Mouse (Mus musculus): ENCODE measurements at regions not wholly inside any gene's neighbourhood (a gene's known extent, or its start where the extent isn't known, plus 50 kb on each side); places are given as distances from the start of the nearest gene placed in this dataset.

- 90% methylated on average over 4 of the region's 4 CpGs for WGBS
Observed at GRCm38 (mm10) chr16:8351424-8351823, 73.5 kb downstream of the Tmem114 start.

GRCm38 (mm10) chr16:8349148-8349547 is 75.8 kb downstream of the Tmem114 start:
- no peak overlapping the region for H3K4me3 ChIP-seq (ENCODE audit: control insufficient read depth, insufficient read depth, low read length)
- DNase-seq = no peak
- no peak for TF ChIP-seq CTCF (IDR thresholded peaks at IDR 0.05; ENCODE audit: borderline replicate concordance, control insufficient read depth, extremely low read depth, insufficient read depth, low read length, poor library complexity)
- H3K36me3 ChIP-seq (ENCODE audit: control insufficient read depth, insufficient read depth, low read length) = no peaks in the 10 kb centered on the region
- 88% methylated on average over 3 of the region's 3 CpGs for WGBS
- H3K4me1 ChIP-seq (replicated peaks; ENCODE audit: control insufficient read depth, insufficient read depth, low read length) = no peaks in the 10 kb centered on the region
- no peak overlapping the region for H3K27ac ChIP-seq (ENCODE audit: control insufficient read depth, insufficient read depth, low read length)
- no peaks in the 10 kb centered on the region for H3K27me3 ChIP-seq (ENCODE audit: control insufficient read depth, insufficient read depth, low read length)

More at GRCm38 (mm10) chr16:8351424-8351823, 73.5 kb downstream of the Tmem114 start:
- no peak overlapping the region for H3K27ac ChIP-seq (ENCODE audit: control insufficient read depth, insufficient read depth, low read length)
- no peak overlapping the region for H3K4me3 ChIP-seq (ENCODE audit: control insufficient read depth, insufficient read depth, low read length)
- H3K4me1 ChIP-seq (replicated peaks; ENCODE audit: control insufficient read depth, insufficient read depth, low read length) = no peaks in the 10 kb centered on the region
- H3K36me3 ChIP-seq (ENCODE audit: control insufficient read depth, insufficient read depth, low read length) = no peaks in the 10 kb centered on the region
- TF ChIP-seq CTCF (IDR thresholded peaks at IDR 0.05; ENCODE audit: borderline replicate concordance, control insufficient read depth, extremely low read depth, insufficient read depth, low read length, poor library complexity) = no peak
- TF ChIP-seq POLR2A (IDR thresholded peaks at IDR 0.05; ENCODE audit: control insufficient read depth, extremely low read depth, insufficient read depth, low read length, poor library complexity) = no peak
- H3K27me3 ChIP-seq (ENCODE audit: control insufficient read depth, insufficient read depth, low read length) = no peaks in the 10 kb centered on the region
- no peak for DNase-seq

GRCm38 (mm10) chr16:8348645-8349044 is 76.3 kb downstream of the Tmem114 start:
- Histone ChIP-seq H3K4me3 (ENCODE audit: control insufficient read depth, insufficient read depth, low read length) (no peak overlapping the region), H3K27ac (ENCODE audit: control insufficient read depth, insufficient read depth, low read length) (no peak overlapping the region), H3K27me3 (ENCODE audit: control insufficient read depth, insufficient read depth, low read length) (no peaks in the 10 kb centered on the region), H3K4me1 (replicated peaks; ENCODE audit: control insufficient read depth, insufficient read depth, low read length) (no peaks in the 10 kb centered on the region), H3K36me3 (ENCODE audit: control insufficient read depth, insufficient read depth, low read length) (no peaks in the 10 kb centered on the region)
- 77% methylated on average over 5 of the region's 5 CpGs for WGBS
- DNase-seq = no peak
- no peak for TF ChIP-seq POLR2A (IDR thresholded peaks at IDR 0.05; ENCODE audit: control insufficient read depth, extremely low read depth, insufficient read depth, low read length, poor library complexity)

- no peaks in the 10 kb centered on the region for H3K36me3 ChIP-seq (ENCODE audit: control insufficient read depth, insufficient read depth, low read length)
- 91% methylated on average over 7 of the region's 7 CpGs for WGBS
- no peak overlapping the region for H3K4me3 ChIP-seq (ENCODE audit: control insufficient read depth, insufficient read depth, low read length)
- no peak for DNase-seq
- H3K27me3 ChIP-seq (ENCODE audit: control insufficient read depth, insufficient read depth, low read length) = no peaks in the 10 kb centered on the region
- H3K27ac ChIP-seq (ENCODE audit: control insufficient read depth, insufficient read depth, low read length) = no peak overlapping the region
- TF ChIP-seq POLR2A (IDR thresholded peaks at IDR 0.05; ENCODE audit: control insufficient read depth, extremely low read depth, insufficient read depth, low read length, poor library complexity) = no peak
- TF ChIP-seq CTCF (IDR thresholded peaks at IDR 0.05; ENCODE audit: borderline replicate concordance, control insufficient read depth, extremely low read depth, insufficient read depth, low read length, poor library complexity) = no peak
- H3K4me1 ChIP-seq (replicated peaks; ENCODE audit: control insufficient read depth, insufficient read depth, low read length) = no peaks in the 10 kb centered on the region
Observed at GRCm38 (mm10) chr16:8345216-8345615, 79.7 kb downstream of the Tmem114 start.

- DNase-seq = no peak
- no peak overlapping the region for H3K4me3 ChIP-seq (ENCODE audit: control insufficient read depth, insufficient read depth, low read length)
- no peaks in the 10 kb centered on the region for H3K36me3 ChIP-seq (ENCODE audit: control insufficient read depth, insufficient read depth, low read length)
- no peaks in the 10 kb centered on the region for H3K4me1 ChIP-seq (replicated peaks; ENCODE audit: control insufficient read depth, insufficient read depth, low read length)
- H3K27ac ChIP-seq (ENCODE audit: control insufficient read depth, insufficient read depth, low read length) = no peak overlapping the region
- H3K27me3 ChIP-seq (ENCODE audit: control insufficient read depth, insufficient read depth, low read length) = no peaks in the 10 kb centered on the region
- WGBS = 43% methylated on average over 8 of the region's 8 CpGs
- TF ChIP-seq POLR2A (IDR thresholded peaks at IDR 0.05; ENCODE audit: control insufficient read depth, extremely low read depth, insufficient read depth, low read length, poor library complexity) (no peak), CTCF (IDR thresholded peaks at IDR 0.05; ENCODE audit: borderline replicate concordance, control insufficient read depth, extremely low read depth, insufficient read depth, low read length, poor library complexity) (no peak)
Observed at GRCm38 (mm10) chr16:8333081-8333710, 91.7 kb downstream of the Tmem114 start.

GRCm38 (mm10) chr16:8311996-8312395 is 112.9 kb downstream of the Tmem114 start:
- no peak for DNase-seq
- no peaks in the 10 kb centered on the region for H3K36me3 ChIP-seq (ENCODE audit: control insufficient read depth, insufficient read depth, low read length)
- 82% methylated on average over 7 of the region's 7 CpGs for WGBS
- TF ChIP-seq POLR2A (IDR thresholded peaks at IDR 0.05; ENCODE audit: control insufficient read depth, extremely low read depth, insufficient read depth, low read length, poor library complexity) = no peak
- TF ChIP-seq CTCF (IDR thresholded peaks at IDR 0.05; ENCODE audit: borderline replicate concordance, control insufficient read depth, extremely low read depth, insufficient read depth, low read length, poor library complexity) = no peak
- H3K4me1 ChIP-seq (replicated peaks; ENCODE audit: control insufficient read depth, insufficient read depth, low read length) = no peaks in the 10 kb centered on the region; the same call in 1 of the 2 replicates
- no peaks in the 10 kb centered on the region for H3K27me3 ChIP-seq (ENCODE audit: control insufficient read depth, insufficient read depth, low read length)
- no peak overlapping the region for H3K27ac ChIP-seq (ENCODE audit: control insufficient read depth, insufficient read depth, low read length)
- H3K4me3 ChIP-seq (ENCODE audit: control insufficient read depth, insufficient read depth, low read length) = no peak overlapping the region

GRCm38 (mm10) chr16:8306389-8306788 is 118.5 kb downstream of the Tmem114 start:
- WGBS = 41% methylated on average over 8 of the region's 8 CpGs
- Histone ChIP-seq H3K27ac (ENCODE audit: control insufficient read depth, insufficient read depth, low read length) (no peak overlapping the region), H3K36me3 (ENCODE audit: control insufficient read depth, insufficient read depth, low read length) (no peaks in the 10 kb centered on the region), H3K4me3 (ENCODE audit: control insufficient read depth, insufficient read depth, low read length) (no peak overlapping the region), H3K27me3 (ENCODE audit: control insufficient read depth, insufficient read depth, low read length) (no peaks in the 10 kb centered on the region), H3K4me1 (replicated peaks; ENCODE audit: control insufficient read depth, insufficient read depth, low read length) (no peaks in the 10 kb centered on the region; the same call in 1 of the 2 replicates)
- peak; percentile 56 for DNase-seq
- TF ChIP-seq POLR2A (IDR thresholded peaks at IDR 0.05; ENCODE audit: control insufficient read depth, extremely low read depth, insufficient read depth, low read length, poor library complexity) = no peak
- no peak for TF ChIP-seq CTCF (IDR thresholded peaks at IDR 0.05; ENCODE audit: borderline replicate concordance, control insufficient read depth, extremely low read depth, insufficient read depth, low read length, poor library complexity)
